Mouse (Mus musculus): ENCODE data around the gene Igf1r.

DNA sequence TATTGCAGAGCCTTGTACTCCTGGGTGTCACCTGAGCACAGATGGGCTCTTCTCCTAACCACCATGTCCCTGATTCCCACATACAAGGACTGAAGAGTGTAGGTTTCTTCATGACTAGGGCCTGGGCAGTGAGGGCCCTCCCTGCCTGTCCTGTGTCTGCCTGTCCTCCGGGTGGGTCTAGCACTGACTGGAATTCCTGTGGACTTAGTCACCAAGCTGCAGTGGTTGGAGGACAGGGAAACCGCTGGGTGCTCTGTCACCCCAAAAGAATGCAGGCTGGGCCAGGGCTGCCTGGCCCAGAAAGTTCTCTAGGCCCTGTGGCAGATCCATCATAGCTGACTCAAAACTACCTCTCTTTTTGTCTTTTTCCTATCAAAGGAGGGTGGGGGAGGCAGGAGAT is 69.1 kb downstream of the Igf1r start:
- no peak for TF ChIP-seq CTCF (IDR thresholded peaks at IDR 0.05; ENCODE audit: extremely low read depth, insufficient read depth, low read length)
- no peak for TF ChIP-seq POLR2A (IDR thresholded peaks at IDR 0.05; ENCODE audit: extremely low read depth, insufficient read depth, low read length)

All from cortical plate, adult 2 months (tissue).